Mouse (Mus musculus): Measurements from ENCODE around the gene Sh3bp5. TPM values are rescaled to one million over a fixed set of nuclear protein-coding genes. Genes with fewer than 3 reads are reported as not detected.
"Not testable (repeated sequence)": the region's sequence is repeated elsewhere in the genome, so short reads cannot be mapped to it uniquely, and the experiment has no call there.

Gene Sh3bp5
- total RNA-seq (2021) = 10 to 100 TPM; 60.0 to 60.9 TPM
- long read RNA-seq, experiment 1, transcript Sh3bp5-201 (9 exons, 2,684 nt) = major isoform, 47 of 59 reads
- long read RNA-seq, experiment 1, partial matches to known transcripts = 2 of 59 reads
- long read RNA-seq, experiment 1, other reads (novel, unspliced or antisense) = 10 of 59 reads
- long read RNA-seq, experiment 2, transcript Sh3bp5-201 (9 exons, 2,684 nt) = major isoform, 23 of 30 reads
- long read RNA-seq, experiment 2, partial matches to known transcripts = 0 of 30 reads
- long read RNA-seq, experiment 2, other reads (novel, unspliced or antisense) = 7 of 30 reads

GRCm38 (mm10) chr14:31435930-31436693 lies at the start of gene Sh3bp5:
Sh3bp5 (minus strand) TSS chr14:31436078.
- DNase-seq = peak; percentile 95 to 96

GRCm38 (mm10) chr14:31482417-31482816 lies 46.5 kb upstream of the Sh3bp5 start:
- DNase-seq = peak in 1 of 2 experiments; percentile 20

GRCm38 (mm10) chr14:31473297-31473696 lies 37.4 kb upstream of the Sh3bp5 start:
- DNase-seq = no peak

GRCm38 (mm10) chr14:31472451-31473061 lies 36.7 kb upstream of the Sh3bp5 start:
- peak; percentile 46 to 81 for DNase-seq

GRCm38 (mm10) chr14:31469711-31470110 lies 33.8 kb upstream of the Sh3bp5 start:
- no peak for DNase-seq

- DNase-seq = peak; percentile 10 to 49
Measured at GRCm38 (mm10) chr14:31464176-31464575, 28.3 kb upstream of the Sh3bp5 start.

- DNase-seq = peak; percentile 65
Measured at GRCm38 (mm10) chr14:31462886-31463285, 27.0 kb upstream of the Sh3bp5 start.

GRCm38 (mm10) chr14:31462226-31462625 lies 26.3 kb upstream of the Sh3bp5 start:
- peak; percentile 41 to 52 for DNase-seq

GRCm38 (mm10) chr14:31458006-31458405 lies 22.1 kb upstream of the Sh3bp5 start:
- peak; percentile 50 to 54 for DNase-seq

- no peak for DNase-seq
Measured at GRCm38 (mm10) chr14:31456064-31456721, 20.3 kb upstream of the Sh3bp5 start.

- DNase-seq = no peak
Measured at GRCm38 (mm10) chr14:31454849-31455566, 19.1 kb upstream of the Sh3bp5 start.

- not testable (repeated sequence) for DNase-seq
Measured at GRCm38 (mm10) chr14:31453946-31454345, 18.1 kb upstream of the Sh3bp5 start.

GRCm38 (mm10) chr14:31448994-31449393 lies 13.1 kb upstream of the Sh3bp5 start:
- no peak for DNase-seq

- peak in 1 of 2 experiments; percentile 47 for DNase-seq
Measured at GRCm38 (mm10) chr14:31443616-31444015, 7.7 kb upstream of the Sh3bp5 start.

- DNase-seq = no peak
Measured at GRCm38 (mm10) chr14:31440725-31441124, 4.8 kb upstream of the Sh3bp5 start.

GRCm38 (mm10) chr14:31440230-31440629 lies 4.4 kb upstream of the Sh3bp5 start:
- DNase-seq = no peak

- no peak for DNase-seq
Measured at GRCm38 (mm10) chr14:31439279-31439678, 3.4 kb upstream of the Sh3bp5 start.

- no peak for DNase-seq
Measured at GRCm38 (mm10) chr14:31437826-31438529, 2.1 kb upstream of the Sh3bp5 start.

GRCm38 (mm10) chr14:31435018-31435915 lies 611 bp downstream of the Sh3bp5 start:
- peak in 1 of 2 experiments; percentile 63 for DNase-seq

GRCm38 (mm10) chr14:31434426-31434825 lies 1.5 kb downstream of the Sh3bp5 start:
- DNase-seq = peak in 1 of 2 experiments; percentile 49
